Mouse (Mus musculus): ENCODE measurements around the gene Inha. TPM values are rescaled to one million over a fixed set of nuclear protein-coding genes. Genes with fewer than 3 reads are reported as not detected.

Gene Inha
- polyA plus RNA-seq (2016; fragmentation: Nextera tagmentation; extraction: Ambion mirVana): 11.7 and 11.8 TPM in 2 replicates

DNA sequence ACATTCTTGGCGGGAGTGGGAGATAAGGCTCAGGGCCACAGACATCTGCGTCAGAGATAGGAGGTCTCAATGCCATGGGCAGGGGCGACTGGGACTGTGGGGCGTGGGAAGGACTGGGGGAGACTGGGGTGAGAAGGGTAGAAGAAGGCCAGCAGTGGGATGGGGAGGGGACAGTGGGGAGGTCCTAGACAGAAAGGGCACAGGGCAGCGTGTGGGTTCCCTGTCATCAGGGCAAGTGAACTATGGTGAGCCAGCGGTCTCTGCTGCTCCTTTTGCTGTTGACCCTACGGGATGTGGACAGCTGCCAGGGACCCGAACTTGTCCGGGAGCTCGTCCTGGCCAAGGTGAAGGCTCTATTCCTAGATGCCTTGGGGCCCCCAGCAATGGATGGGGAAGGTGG is at the start of gene Inha:
Gene Inha (plus strand): TSS at position 72 of the 400 bp plus-strand sequence.
- Histone ChIP-seq H3K4me2 (replicated peaks) (peak within 1 kb of the TSS; percentile 93), H3K4me3 (peak within 1 kb of the TSS; percentile 87), H3K36me3 (peaks cover 16% of the 10 kb centered on the region), H3K9me3 (no peaks in the 10 kb centered on the region), H3K27me3 (no peaks in the 10 kb centered on the region), H3K4me1 (peaks cover 34% of the 10 kb centered on the region), H3K27ac (peak within 1 kb of the TSS; percentile 97), H3K9ac (peak within 1 kb of the TSS; percentile 95)
- ATAC-seq (ENCODE audit: insufficient number of reproducible peaks, insufficient read depth, low FRiP score, low TSS enrichment): no peak
- 70% methylated on average over 10 of the region's 10 CpGs for WGBS

GRCm38 (mm10) chr1:75457710-75458024 is 49.2 kb upstream of the Inha start:
- no peak for ATAC-seq (ENCODE audit: insufficient number of reproducible peaks, insufficient read depth, low FRiP score, low TSS enrichment)
- Histone ChIP-seq H3K9ac (no peak overlapping the region), H3K27me3 (peaks cover 49% of the 10 kb centered on the region), H3K4me2 (replicated peaks) (peak overlapping the region; percentile 46; the same call in 1 of the 2 replicates), H3K4me3 (no peak overlapping the region), H3K36me3 (no peaks in the 10 kb centered on the region), H3K9me3 (no peaks in the 10 kb centered on the region), H3K4me1 (peaks cover 41% of the 10 kb centered on the region), H3K27ac (0 out of 2 replicates have a peak overlapping the region, but pooled peaks have one; percentile 41)
- 1% methylated on average over 7 of the region's 10 CpGs for WGBS

DNA sequence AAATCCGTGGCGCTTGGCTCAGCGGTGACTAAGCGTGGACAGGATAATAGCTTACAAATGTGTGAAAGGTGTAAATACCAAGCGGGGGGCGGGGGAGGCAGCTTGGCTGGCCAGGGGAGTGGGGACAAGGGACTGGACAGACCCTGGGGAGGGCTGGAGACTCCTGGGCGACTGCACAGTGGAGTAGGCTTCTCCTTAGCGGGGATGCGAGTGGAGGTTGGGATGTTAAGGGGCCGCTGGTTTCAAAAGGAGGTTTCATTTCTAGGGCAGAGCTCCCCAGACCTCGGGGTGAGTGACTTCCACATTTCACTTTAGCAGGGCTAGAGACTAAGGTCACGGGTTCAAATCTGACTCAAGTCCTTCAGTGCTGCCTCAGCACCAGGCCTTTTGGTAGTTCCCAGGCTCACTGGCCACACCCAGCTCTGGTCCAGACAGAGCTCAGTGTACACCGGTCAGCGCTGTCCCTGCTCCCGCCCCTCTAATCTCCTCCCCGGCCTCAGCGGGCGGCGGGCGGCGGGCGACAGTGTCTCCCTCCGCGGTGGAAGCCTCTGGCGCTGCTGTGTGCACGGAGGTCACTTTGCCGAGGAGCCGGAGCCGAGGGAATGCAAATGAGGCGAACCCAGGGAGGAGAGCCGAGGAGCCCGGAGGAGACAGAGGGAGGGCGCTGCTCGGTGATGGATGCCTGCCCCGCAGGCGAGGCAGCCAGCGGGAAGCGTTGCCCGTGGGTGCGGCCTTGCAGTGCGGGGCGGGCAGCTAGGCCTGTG is 48.7 kb upstream of the Inha start:
- Histone ChIP-seq H3K4me2 (replicated peaks) (peak overlapping the region; percentile 46), H3K4me1 (peaks cover 41% of the 10 kb centered on the region), H3K4me3 (peak overlapping the region; percentile 23), H3K36me3 (no peaks in the 10 kb centered on the region), H3K27me3 (peaks cover 47% of the 10 kb centered on the region), H3K9me3 (no peaks in the 10 kb centered on the region), H3K27ac (no peak overlapping the region; the same call in 1 of the 2 replicates), H3K9ac (peak overlapping the region; percentile 4; the same call in 1 of the 2 replicates)
- WGBS: 2% methylated on average over 42 of the region's 42 CpGs
- peak; percentile 39; the same call in 1 of the 2 replicates for ATAC-seq (ENCODE audit: insufficient number of reproducible peaks, insufficient read depth, low FRiP score, low TSS enrichment)

DNA sequence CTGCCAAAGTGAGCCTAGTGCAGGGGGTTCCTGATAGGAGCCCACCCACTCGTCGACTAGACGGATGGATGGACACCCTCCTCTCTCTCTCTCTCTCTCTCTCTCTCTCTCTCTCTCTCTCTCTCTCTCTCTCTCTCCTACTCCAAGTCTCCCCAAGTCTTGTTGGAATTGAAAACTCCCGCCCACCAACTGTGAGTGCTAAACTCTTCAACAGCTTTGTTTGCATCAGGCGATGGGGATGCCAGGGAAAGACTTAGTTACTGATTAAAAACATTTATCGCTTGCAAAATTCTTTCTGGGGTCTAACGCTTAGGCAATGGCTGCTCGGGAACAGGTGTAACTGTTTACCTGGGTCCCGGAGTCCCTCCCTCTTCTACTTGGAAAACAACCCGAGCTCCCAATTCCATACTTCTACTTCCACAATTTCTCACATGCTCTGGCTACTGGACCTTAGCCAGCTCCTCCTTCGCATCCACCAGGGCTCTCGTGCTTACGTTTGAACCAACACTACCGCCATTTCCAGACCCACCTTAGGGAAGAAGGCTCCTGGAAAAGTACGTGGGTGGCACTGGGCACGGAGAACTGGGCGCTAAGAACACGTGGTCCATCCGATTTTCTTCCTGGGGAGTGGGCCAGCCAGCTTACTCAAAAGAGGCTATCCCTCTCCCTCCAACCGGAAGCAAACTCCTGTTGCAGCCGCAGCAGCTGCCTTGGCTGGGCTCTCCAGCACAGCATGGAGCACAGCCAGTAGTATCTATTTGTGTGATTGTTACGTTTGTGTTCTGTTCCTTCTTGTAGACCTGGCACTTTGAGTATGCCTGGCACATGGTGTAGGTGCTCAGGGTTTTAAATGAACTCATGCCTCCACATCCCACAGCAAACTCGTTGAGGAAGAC is 47.8 kb upstream of the Inha start:
- H3K27ac ChIP-seq: peak overlapping the region; percentile 23; the same call in 1 of the 2 replicates
- H3K9me3 ChIP-seq: no peaks in the 10 kb centered on the region
- H3K9ac ChIP-seq: peak overlapping the region; percentile 4; the same call in 1 of the 2 replicates
- 18% methylated on average over 23 of the region's 23 CpGs for WGBS
- H3K4me2 ChIP-seq (replicated peaks): peak overlapping the region; percentile 46
- H3K4me1 ChIP-seq: peaks cover 36% of the 10 kb centered on the region
- no peaks in the 10 kb centered on the region for H3K36me3 ChIP-seq
- ATAC-seq (ENCODE audit: insufficient number of reproducible peaks, insufficient read depth, low FRiP score, low TSS enrichment): no peak
- H3K27me3 ChIP-seq: peaks cover 44% of the 10 kb centered on the region
- peak overlapping the region; percentile 23 for H3K4me3 ChIP-seq

GRCm38 (mm10) chr1:75460297-75460696 is 46.6 kb upstream of the Inha start:
- 83% methylated on average over 7 of the region's 7 CpGs for WGBS
- no peak overlapping the region for H3K9ac ChIP-seq

GRCm38 (mm10) chr1:75462636-75463035 is 44.2 kb upstream of the Inha start:
- H3K27me3 ChIP-seq: peaks cover 16% of the 10 kb centered on the region

More at GRCm38 (mm10) chr1:75460297-75460696, 46.6 kb upstream of the Inha start:
- Histone ChIP-seq H3K4me2 (replicated peaks) (no peak overlapping the region), H3K36me3 (no peaks in the 10 kb centered on the region), H3K27ac (no peak overlapping the region), H3K9me3 (no peaks in the 10 kb centered on the region), H3K4me3 (no peak overlapping the region), H3K27me3 (peaks cover 32% of the 10 kb centered on the region), H3K4me1 (peaks cover 36% of the 10 kb centered on the region)
- no peak for ATAC-seq (ENCODE audit: insufficient number of reproducible peaks, insufficient read depth, low FRiP score, low TSS enrichment)

GRCm38 (mm10) chr1:75463652-75464204 is 43.1 kb upstream of the Inha start:
- Histone ChIP-seq H3K36me3 (no peaks in the 10 kb centered on the region), H3K27me3 (peaks cover 7% of the 10 kb centered on the region; the same call in 1 of the 2 replicates), H3K9me3 (no peaks in the 10 kb centered on the region), H3K27ac (no peak overlapping the region), H3K9ac (no peak overlapping the region), H3K4me2 (replicated peaks) (no peak overlapping the region), H3K4me1 (peaks cover 6% of the 10 kb centered on the region; the same call in 1 of the 2 replicates), H3K4me3 (no peak overlapping the region)
- WGBS: 73% methylated on average over 5 of the region's 5 CpGs
- no peak for ATAC-seq (ENCODE audit: insufficient number of reproducible peaks, insufficient read depth, low FRiP score, low TSS enrichment)

More at GRCm38 (mm10) chr1:75462636-75463035, 44.2 kb upstream of the Inha start:
- Histone ChIP-seq H3K27ac (no peak overlapping the region), H3K9ac (no peak overlapping the region), H3K9me3 (no peaks in the 10 kb centered on the region), H3K4me3 (no peak overlapping the region), H3K36me3 (no peaks in the 10 kb centered on the region), H3K4me1 (peaks cover 16% of the 10 kb centered on the region), H3K4me2 (replicated peaks) (no peak overlapping the region)
- ATAC-seq (ENCODE audit: insufficient number of reproducible peaks, insufficient read depth, low FRiP score, low TSS enrichment): no peak
- WGBS: 37% methylated on average over 1 of the region's 1 CpGs

DNA sequence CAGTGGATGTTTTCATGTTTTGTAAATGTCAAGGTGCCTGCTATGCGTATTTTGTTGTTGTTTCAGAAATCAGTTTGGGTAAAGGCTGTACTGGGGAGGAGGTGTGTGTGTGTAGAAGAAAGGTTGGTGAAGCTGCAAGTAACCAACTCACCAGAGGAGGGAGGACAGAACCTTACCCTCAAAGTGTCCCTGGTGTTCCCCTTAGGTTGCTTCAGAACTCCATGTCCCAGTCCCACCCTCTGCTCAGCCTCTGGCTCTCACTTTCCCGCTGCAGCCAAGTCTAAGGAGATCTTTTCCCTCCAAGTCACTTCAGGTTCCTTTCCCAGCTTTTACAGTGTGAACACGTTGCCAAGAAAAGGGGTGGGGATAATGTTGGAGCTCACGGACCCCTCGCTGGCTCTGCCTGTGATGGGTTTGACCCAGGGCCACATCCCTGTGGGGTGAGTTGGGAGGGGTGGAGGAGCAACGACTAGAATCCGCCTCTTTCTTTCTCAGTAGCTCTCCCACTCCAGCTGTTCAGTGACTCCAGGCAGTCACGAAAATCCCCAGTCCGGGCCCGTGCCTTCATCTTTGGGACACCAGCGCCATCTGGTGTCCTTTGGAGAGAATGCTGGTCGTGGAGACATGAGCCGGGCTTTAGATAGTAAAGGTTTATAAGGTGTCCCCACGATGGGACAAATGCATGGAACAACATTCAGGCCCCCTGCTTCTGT is 39.5 kb upstream of the Inha start:
- peaks cover 11% of the 10 kb centered on the region; the same call in 1 of the 2 replicates for H3K27me3 ChIP-seq

GRCm38 (mm10) chr1:75469287-75469825 is 37.5 kb upstream of the Inha start:
- Histone ChIP-seq H3K9ac (no peak overlapping the region), H3K27ac (no peak overlapping the region), H3K27me3 (peaks cover 16% of the 10 kb centered on the region; the same call in 1 of the 2 replicates)

More for the DNA sequence above, 39.5 kb upstream of the Inha start:
- WGBS: 8% methylated on average over 14 of the region's 14 CpGs
- Histone ChIP-seq H3K9ac (no peak overlapping the region), H3K36me3 (no peaks in the 10 kb centered on the region), H3K27ac (no peak overlapping the region), H3K4me2 (replicated peaks) (no peak overlapping the region; the same call in 1 of the 2 replicates), H3K4me3 (no peak overlapping the region), H3K9me3 (no peaks in the 10 kb centered on the region), H3K4me1 (no peaks in the 10 kb centered on the region)
- peak; percentile 83 for ATAC-seq (ENCODE audit: insufficient number of reproducible peaks, insufficient read depth, low FRiP score, low TSS enrichment)

DNA sequence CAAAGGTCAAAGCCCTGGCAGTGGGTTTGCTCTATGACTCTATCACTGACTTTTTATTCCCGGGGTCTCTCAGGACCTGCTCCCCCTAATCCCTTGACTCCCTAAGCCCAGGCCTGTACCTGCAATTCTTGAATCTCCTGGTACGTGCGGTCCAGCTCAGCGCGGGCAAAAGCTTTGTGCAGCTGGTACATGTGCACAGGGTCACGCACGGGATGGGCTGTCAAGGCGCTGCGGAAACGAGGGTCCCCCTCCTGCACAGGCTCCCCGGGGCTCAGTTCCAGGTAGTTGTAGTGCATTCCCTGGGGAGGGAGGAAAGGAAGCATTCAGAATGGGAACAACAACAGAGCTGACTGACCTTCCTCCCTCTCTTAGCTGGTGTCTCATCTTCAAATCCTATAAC is 30.4 kb upstream of the Inha start:
- H3K9me3 ChIP-seq: no peaks in the 10 kb centered on the region
- no peak overlapping the region for H3K4me3 ChIP-seq
- H3K4me2 ChIP-seq (replicated peaks): no peak overlapping the region
- peaks cover 23% of the 10 kb centered on the region for H3K4me1 ChIP-seq
- no peak overlapping the region for H3K9ac ChIP-seq
- peaks cover 21% of the 10 kb centered on the region for H3K27me3 ChIP-seq
- 95% methylated on average over 11 of the region's 11 CpGs for WGBS
- H3K27ac ChIP-seq: no peak overlapping the region
- peaks cover 36% of the 10 kb centered on the region for H3K36me3 ChIP-seq
- no peak for ATAC-seq (ENCODE audit: insufficient number of reproducible peaks, insufficient read depth, low FRiP score, low TSS enrichment)

More at GRCm38 (mm10) chr1:75469287-75469825, 37.5 kb upstream of the Inha start:
- ATAC-seq (ENCODE audit: insufficient number of reproducible peaks, insufficient read depth, low FRiP score, low TSS enrichment): no peak
- Histone ChIP-seq H3K4me1 (no peaks in the 10 kb centered on the region), H3K9me3 (no peaks in the 10 kb centered on the region), H3K4me3 (no peak overlapping the region), H3K4me2 (replicated peaks) (no peak overlapping the region), H3K36me3 (peaks cover 14% of the 10 kb centered on the region)
- WGBS: 80% methylated on average over 17 of the region's 17 CpGs

Measured in embryonic facial prominence, embryonic 12.5 days (tissue).